Mouse (Mus musculus): ENCODE data around the gene Dolk. TPM values are rescaled to one million over a fixed set of nuclear protein-coding genes. Genes with fewer than 3 reads are reported as not detected.

The Dolk gene
- polyA plus RNA-seq (2017; shearing (Covaris generic)), result 14.8 TPM

DNA sequence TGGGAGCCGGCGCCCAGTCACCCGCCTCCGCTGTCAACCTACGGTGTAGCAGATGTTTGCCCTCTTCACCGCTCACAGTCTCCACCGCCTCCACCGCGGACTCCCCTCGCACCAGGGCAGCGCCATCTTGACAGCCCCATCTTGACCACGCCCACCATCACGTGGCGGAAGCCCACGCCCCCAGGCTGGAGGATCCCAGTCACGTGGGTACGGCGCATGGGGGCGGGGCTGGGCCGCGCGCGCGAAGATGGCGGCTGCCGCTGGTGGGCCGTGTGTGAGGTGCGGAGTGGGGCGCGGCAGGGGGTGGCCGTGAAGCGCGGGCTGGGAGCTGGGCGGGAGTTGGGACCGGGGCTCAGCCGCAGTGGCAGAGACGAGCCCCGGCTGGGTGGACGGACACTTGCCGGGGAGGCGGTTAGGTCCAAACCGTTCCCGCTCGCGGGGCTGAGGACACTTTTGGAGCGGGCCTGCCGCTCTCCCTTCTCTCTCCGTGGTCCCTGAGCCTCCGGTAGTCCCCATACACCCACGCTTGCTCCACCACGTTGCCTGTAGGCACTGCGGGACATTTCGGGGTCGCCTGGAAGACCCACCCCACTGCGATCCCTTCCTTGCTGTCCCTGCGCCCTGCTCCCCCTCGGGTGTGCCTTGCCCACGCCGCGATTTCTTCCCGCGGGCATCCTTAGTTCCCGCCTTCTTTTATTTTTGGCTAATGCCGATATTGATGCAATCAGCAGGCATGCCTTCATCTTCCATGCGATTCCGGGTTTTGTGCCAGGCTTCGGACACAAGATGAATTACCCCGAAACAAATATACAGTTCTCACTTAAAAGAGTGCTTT, at the start of gene Dolk, which contains the start of gene Nup188:
Gene Dolk, minus strand, starts transcription at position 143 of the 835 bp plus-strand sequence.
Gene Nup188, plus strand, starts transcription at position 206 of the 835 bp plus-strand sequence.

DNA sequence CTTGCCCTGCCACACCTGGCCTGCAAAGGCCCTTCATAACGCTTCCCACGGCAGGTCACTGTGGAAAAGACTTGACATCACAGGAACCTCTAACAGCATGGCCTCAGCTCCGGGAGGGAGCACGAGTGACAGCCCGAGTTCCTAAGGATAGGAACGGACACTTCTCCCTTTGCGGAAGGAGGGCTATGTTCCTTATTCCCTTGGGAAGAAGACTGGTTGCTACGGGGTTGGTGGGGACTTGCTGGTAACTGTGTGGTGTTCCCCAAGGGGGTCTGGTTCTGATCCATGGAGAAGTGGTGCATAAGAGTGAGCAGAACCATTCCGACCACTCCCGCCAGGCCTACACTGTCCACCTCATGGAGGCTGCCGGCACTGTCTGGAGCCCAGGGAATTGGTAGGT, 5.4 kb downstream of the Dolk start, which contains the start of gene Gm28038:
Gene Gm28038, plus strand, starts transcription at position 301 of the 400 bp plus-strand sequence.

DNA sequence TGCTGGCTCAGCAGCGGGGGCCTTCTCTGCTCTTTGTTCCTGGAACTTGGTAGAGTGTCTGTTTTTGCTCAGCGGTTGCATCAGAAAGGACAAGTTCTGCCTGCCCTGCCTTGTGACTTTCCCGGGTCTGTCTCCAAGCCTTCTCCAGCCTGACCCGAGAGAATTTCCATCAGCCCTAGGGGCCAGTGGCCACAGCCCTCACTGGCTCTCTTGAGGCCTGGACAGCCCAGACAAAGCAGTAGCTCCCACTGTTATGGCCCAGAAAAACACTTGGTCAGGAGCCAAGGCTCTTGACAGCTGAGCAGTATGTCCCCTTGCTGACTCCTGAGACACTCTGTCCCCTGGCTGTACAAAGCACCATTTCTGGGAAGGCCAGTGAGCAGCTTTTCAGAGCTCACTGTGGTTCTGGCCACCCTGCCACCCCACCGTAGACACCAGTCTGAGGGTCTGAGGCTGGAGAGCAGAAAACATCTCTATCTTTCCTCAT, 20.3 kb downstream of the Dolk start, which contains the start of gene Phyhd1:
Gene Phyhd1, plus strand, starts transcription at position 437 of the 487 bp plus-strand sequence.

DNA sequence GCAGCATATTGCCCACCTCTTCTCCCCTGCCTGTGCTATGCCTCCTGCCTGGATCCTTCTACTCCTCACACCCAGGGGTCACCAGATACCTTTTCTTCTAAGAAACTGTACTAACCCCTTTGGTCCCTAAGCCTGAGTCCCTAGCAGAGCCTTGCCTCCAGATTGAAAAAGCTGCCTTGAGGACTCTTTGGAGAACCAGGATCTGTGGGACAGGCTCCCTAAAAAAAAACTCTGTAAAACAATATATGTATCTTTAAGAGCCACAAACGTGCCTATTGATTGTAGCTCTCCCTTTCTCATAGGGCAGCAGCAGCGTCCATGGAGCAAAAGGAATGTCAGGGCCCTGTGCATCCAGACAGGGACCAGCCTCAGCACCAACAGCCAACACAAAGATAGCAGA, 45.9 kb downstream of the Dolk start, which contains the start of gene Gm28035:
Gene Gm28035, plus strand, starts transcription at position 301 of the 400 bp plus-strand sequence.

DNA sequence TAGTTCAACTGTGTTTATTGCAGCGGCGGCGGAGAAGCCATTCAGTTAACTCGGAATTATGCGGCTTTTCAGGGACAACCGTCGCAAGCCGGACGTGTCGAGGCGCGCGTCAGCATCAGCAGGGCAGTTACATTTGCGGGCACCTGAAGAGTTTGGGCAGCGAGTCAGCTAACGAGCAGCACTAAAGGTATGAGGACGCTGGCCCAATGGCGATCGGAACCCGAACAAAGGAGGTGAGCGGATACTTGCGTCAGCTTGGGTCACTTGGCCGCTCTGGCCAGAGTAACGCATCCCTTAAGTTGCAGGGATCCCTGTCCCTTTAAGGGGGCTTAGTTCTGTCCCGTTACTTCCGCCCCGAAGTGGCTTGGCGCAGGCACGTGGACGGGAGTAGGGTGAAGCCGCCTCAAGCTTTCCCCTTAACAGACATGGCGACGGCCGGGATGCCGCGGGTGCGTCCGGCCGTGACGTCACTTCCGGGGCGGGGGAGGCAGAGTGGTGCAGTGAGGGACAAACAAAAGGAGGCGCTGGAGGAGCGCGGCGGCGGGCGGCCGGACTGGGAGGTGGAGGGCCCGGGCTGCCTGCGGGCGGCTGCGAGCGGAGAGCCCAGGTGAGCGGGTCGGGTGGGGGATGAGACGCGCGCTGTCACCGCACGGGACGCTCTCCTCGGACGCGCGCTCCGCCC, 48.8 kb downstream of the Dolk start, which contains the start of gene Lrrc8a:
Gene Lrrc8a, plus strand, starts transcription at position 517 of the 682 bp plus-strand sequence.

Other genes starting within 250 kb of the Dolk start
- gene Wdr34, start 237.5 kb downstream of the Dolk start, polyA plus RNA-seq (2017; shearing (Covaris generic)), result 0.96 TPM
- 330 TPM for gene Set, start 229.0 kb downstream of the Dolk start, polyA plus RNA-seq (2017; shearing (Covaris generic))
- gene Pkn3, start 208.7 kb downstream of the Dolk start, polyA plus RNA-seq (2017; shearing (Covaris generic)), result 0.70 TPM
- gene Zdhhc12, start 192.7 kb downstream of the Dolk start, polyA plus RNA-seq (2017; shearing (Covaris generic)), result 8.6 TPM
- gene Zer1, start 161.7 kb downstream of the Dolk start, polyA plus RNA-seq (2017; shearing (Covaris generic)), result 53.2 TPM
- 4.4 TPM for gene Tbc1d13, start 152.6 kb downstream of the Dolk start, polyA plus RNA-seq (2017; shearing (Covaris generic))
- 24.0 TPM for gene Endog, start 114.8 kb downstream of the Dolk start, polyA plus RNA-seq (2017; shearing (Covaris generic))
- gene Spout1, start 107.9 kb downstream of the Dolk start, polyA plus RNA-seq (2017; shearing (Covaris generic)), result 30.0 TPM
- gene Kyat1, start 80.5 kb downstream of the Dolk start, polyA plus RNA-seq (2017; shearing (Covaris generic)), result 8.2 TPM
- 8.6 TPM for gene Lrrc8a, start 48.6 kb downstream of the Dolk start, polyA plus RNA-seq (2017; shearing (Covaris generic))
- gene Gm28035, start 45.8 kb downstream of the Dolk start, polyA plus RNA-seq (2017; shearing (Covaris generic)), result 5.4 TPM
- 5.3 TPM for gene Phyhd1, start 20.1 kb downstream of the Dolk start, polyA plus RNA-seq (2017; shearing (Covaris generic))
- gene Gm28038, start 5.3 kb downstream of the Dolk start, polyA plus RNA-seq (2017; shearing (Covaris generic)), result 2.9 TPM
- 21.5 TPM for gene Nup188, start 63 bp upstream of the Dolk start, polyA plus RNA-seq (2017; shearing (Covaris generic))
- 99.2 TPM for gene Sh3glb2, start 73.0 kb upstream of the Dolk start, polyA plus RNA-seq (2017; shearing (Covaris generic))
- 5.2 TPM for gene Miga2, start 77.9 kb upstream of the Dolk start, polyA plus RNA-seq (2017; shearing (Covaris generic))
- 24.6 TPM for gene Dolpp1, start 105.9 kb upstream of the Dolk start, polyA plus RNA-seq (2017; shearing (Covaris generic))
- 8.2 TPM for gene Crat, start 129.5 kb upstream of the Dolk start, polyA plus RNA-seq (2017; shearing (Covaris generic))
- 78.0 TPM for gene Ptpa, start 129.7 kb upstream of the Dolk start, polyA plus RNA-seq (2017; shearing (Covaris generic))
- gene Ier5l, start 187.9 kb upstream of the Dolk start, polyA plus RNA-seq (2017; shearing (Covaris generic)), result 2.5 TPM